Mouse (Mus musculus) forebrain, embryonic 14.5 days (tissue): ENCODE measurements around the gene 1700113H08Rik. TPM values are rescaled to one million over a fixed set of nuclear protein-coding genes. Genes with fewer than 3 reads are reported as not detected.

ENCODE experiments used
- polyA plus RNA-seq: library from polyadenylated mRNA; unstranded; fragments of >200 nt; fragmentation: Nextera tagmentation; extraction: Ambion mirVana; gene quantifications from 2 replicates; pipeline ENCODE4 v1.2.1, GENCODE M21; 2014

Gene 1700113H08Rik
- polyA plus RNA-seq, 1 experiment from 2014 or later = not detected

Other genes starting within 250 kb of the 1700113H08Rik start
- gene Stab2, start 50.0 kb upstream of the 1700113H08Rik start, polyA plus RNA-seq = 0.25 and 0.32 TPM in 2 replicates